Mouse (Mus musculus) thymus, adult 2 months (tissue): ENCODE data around the gene Otud3.

Experiments
- CTCF ChIP-seq: fragments of 200-500 bp; IDR thresholded peaks from 2 replicates; pipeline ENCODE4 v1.5.1; 2012; ENCODE audit warnings: mild to moderate bottlenecking, control low read depth, low read length, moderate library complexity, borderline replicate concordance; ENCODE audit not compliant: control insufficient read depth, poor library complexity, insufficient read depth; ENCODE audit errors: extremely low read depth
- POLR2A ChIP-seq: fragments of 200-500 bp; IDR thresholded peaks from 2 replicates; pipeline ENCODE4 v1.6.1; 2012; ENCODE audit warnings: mild to moderate bottlenecking, low read length, control low read depth, moderate library complexity; ENCODE audit not compliant: control insufficient read depth, poor library complexity, insufficient read depth; ENCODE audit errors: extremely low read depth

DNA sequence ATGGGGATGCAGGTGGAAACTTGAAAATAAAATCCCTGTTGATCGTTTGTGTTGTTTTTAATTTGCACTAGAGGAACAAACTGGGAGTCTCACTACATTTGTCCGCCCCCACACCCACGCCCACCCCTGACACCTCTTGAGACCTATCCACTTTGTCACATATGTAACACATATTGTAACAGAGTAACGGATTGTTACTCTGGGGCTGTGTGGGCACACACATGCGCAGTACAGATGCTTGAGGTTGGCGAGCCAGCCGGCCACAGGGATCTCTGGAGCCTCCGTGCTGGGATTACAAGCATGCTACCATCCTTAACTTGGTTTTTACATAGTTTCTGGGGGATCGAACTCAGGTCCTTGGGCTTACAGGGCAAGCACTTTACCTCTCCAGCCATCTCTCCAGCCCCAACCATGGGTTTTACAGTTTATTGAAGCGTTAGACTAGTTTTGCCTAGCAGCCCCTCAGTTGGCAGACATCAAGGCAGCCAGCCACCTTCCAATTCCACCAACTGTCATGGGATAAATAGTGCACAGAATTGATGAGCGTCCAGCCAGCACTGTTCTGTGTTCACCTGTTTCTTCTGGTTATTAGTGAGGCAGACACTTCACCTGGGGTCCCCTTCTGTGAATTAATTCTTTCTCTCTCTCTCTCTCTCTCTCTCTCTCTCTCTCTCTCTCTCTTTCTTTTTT is 20.9 kb upstream of the Otud3 start:
- TF ChIP-seq POLR2A (no peak), CTCF (no peak)
